Mouse (Mus musculus): ENCODE results near the gene Vars. TPM values are rescaled to one million over a fixed set of nuclear protein-coding genes. Genes with fewer than 3 reads are reported as not detected.

Gene Vars
- 62.8 TPM for polyA plus RNA-seq (2014; fragmentation: Illumina TruSeq; extraction: RNeasy Lipid Tissue Mini Kit (QIAGEN cat#74804); ENCODE audit: low read depth, low replicate concordance)

DNA sequence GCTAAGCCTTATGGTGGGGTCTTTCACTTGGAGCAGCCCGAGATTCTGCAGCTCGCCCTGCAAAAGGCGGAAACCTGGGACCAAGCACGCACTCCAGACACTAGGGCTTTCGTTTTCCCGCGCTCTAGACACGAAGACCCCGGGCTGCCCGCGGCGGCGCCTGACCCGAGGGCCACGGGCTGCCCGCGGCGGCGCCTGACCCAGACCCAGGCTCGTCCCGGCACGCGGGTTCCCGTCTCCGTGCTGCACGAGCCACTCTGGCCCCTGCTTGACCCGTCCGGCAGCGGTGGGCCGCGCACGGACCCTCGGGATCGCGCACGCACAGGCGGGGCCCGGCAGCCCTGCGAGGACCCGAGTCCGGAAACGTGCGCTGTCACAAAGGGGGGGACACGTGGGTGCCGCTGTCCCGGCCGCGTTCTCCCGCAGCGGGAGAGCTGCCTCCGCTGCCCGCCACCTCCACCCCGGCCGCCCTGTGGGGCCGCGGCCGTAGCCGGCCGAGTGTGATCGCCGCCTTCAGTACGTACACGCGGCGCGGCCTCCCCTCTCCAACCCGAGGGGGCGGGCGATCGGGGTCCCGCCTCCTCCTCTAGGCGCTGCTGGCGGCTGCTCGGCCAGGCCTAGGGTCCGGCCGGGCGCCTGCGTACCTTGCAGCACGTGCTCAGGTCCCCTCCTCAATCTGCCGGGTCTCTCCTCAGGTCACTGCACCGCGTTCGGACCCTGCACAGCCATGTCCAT is at the start of gene Vars:
Vars (plus strand) TSS at position 271 of the 735 bp plus-strand sequence.

DNA sequence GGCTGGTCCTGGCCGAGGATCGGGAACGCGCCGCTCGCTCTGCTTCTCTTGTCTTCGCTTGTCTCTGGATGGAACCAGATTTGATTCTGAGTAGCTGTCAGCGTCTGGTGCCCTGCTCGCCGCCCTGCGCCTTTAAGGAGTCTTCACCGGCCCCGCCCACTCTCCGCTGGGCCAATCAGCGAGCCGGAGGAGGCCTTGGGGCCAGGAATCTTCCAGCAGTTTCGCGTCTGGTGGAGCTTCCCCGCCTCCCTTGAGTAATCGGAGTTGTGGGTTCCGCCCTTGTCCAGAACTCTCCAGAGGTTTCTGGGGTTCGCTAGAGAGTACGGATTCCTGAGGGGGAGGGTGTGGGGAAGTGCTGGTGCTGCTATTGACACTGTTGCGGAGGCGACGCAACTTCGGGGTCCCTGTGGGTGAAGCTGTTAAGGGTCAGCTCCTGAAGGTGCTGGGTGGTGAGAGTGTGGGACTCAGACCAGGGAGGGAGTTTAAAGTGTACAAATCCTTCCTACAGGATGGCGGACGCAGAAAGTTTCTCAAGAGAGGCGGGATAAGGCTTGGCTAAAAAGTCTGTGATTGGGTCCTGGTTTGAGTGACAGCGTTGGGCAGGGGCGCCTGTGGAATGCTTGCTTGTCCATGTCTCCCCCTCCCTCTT is 41.5 kb upstream of the Vars start, which contains the start of gene Hspa1b:
Hspa1b (minus strand) TSS at position 109 of the 649 bp plus-strand sequence.

DNA sequence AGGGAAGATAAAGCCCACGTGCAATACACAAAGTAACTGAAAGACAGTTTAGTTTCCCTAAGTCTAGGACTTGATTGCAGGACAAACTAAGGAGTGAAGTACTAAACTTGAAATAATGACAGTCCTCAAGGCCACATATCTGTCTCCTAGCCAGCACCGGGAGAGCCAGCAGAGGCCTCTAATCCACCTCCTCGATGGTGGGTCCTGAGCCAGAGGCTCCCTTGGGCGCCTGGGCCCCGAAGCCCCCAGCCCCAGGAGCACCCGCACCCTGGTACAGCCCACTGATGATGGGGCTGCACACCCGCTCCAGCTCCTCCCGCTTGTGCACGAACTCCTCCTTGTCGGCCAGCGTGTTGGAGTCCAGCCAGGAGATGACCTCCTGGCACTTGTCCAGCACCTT is 31.0 kb upstream of the Vars start, which contains the start of gene Gm20481:
Gm20481 (plus strand) TSS at position 91 of the 400 bp plus-strand sequence.

DNA sequence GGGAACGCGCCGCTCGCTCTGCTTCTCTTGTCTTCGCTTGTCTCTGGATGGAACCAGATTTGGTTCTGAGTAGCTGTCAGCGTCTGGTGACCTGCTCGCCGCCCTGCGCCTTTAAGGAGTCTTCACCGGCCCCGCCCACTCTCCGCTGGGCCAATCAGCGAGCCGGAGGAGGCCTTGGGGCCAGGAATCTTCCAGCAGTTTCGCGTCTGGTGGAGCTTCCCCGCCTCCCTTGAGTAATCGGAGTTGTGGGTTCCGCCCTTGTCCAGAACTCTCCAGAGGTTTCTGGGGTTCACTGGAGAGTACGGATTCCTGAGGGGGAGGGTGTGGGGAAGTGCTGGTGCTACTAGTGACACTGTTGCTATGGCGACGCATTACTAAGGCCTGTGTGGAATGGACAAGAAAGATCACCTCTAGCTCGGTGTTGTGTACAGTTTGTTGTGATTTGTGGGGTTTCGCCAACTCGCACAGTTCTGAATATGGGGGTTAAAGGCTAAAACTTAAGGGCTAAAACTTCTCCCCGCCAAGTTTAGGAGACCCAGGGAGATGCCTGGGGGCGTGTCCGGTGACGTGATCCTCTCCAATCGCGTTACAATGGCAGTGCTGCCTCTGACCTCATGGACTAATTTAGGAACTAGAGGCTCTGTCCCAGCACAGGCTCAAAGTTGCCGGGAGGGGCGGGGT is 28.6 kb upstream of the Vars start, which contains the start of the genes Hspa1a and Hspa1l:
Hspa1a (minus strand) TSS at position 88 of the 681 bp plus-strand sequence.
Hspa1l (plus strand) TSS at position 635 of the 681 bp plus-strand sequence.

DNA sequence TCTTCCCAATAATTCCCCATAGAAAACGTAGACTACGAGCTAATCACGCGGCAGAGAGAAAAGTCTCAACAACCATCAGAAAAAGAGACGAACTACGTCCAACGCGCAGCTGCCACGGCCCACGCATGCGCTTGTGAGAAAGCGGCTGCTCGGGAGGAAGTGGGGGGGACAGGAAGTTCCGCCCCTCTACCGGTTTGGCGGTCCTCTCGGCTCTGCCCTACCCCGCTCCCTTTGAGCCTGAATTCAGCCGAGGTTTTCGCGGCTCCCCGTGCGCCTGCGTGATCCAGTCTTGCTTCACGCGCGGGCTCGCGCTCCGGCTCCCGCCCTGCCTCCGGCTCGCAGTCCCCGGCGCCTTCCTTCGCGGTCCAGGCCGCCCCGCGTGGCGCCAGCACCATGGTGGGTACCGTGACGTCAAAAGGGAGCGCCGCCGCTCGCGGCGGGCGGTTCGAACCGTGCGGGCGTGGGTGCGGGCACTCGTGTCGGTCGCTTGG is 19.1 kb upstream of the Vars start, which contains the start of gene Lsm2:
Lsm2 (plus strand) TSS at position 173 of the 491 bp plus-strand sequence.

DNA sequence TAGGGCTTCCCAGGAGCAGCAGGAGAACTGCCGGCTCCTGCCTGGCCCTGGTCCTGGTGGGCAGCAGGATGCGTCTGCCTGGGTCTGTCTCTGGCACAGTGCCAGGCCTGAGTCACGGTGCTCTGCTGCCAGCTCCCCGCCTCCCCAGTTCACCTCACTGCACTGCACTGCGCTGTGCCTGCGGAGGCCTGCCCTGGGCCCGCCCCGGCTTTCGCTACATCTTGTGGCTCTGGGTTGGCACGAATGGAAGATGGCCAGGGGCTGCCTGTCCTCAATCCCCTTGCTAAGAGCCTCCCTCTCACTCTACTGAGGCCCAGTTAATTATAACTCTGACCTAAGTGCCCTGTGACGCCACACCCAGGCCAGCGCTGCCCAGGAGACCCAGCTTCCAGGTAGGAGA is 15.6 kb downstream of the Vars start, which contains the start of gene Vwa7:
Vwa7 (plus strand) TSS at position 204 of the 400 bp plus-strand sequence.

DNA sequence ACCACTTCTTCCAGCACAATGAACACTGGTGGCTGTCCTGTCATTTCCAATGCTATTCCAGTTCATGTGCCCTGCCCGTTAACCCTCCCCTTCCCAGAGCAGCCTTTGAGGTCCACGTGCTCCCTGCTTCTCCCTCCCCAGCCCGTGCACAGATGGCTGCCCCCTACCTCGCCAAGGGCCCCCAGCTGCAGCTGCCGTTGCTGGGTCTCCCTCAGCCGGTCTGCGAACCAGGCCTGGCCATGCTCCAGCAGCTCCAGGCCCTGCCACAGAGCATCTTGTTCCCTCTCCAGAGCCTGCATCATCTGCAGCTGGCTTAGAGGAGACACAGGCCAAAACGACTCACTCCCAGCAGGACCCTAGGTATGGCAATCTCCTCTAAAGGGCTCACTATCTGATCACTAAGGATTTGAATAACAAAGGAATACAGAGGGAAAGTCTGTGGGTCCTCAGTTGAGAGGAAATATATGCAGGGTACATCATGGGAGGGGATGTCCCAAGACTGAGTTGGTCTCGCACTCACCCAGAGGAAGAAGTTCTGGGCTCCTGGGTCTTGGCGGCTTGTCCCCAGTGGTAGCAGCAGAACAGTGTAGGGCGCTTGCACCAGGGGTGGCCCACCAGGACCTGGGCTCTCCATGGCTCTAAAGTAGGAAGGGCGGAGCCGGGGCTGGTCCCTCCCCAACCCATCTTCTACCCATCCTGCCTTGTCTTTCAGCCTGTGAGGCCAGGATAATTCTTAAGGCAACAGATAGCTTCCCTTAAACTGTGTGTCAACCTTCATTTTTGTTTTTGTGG is 26.7 kb downstream of the Vars start, which contains the start of gene Sapcd1:
Sapcd1 (minus strand) TSS at position 740 of the 792 bp plus-strand sequence.

DNA sequence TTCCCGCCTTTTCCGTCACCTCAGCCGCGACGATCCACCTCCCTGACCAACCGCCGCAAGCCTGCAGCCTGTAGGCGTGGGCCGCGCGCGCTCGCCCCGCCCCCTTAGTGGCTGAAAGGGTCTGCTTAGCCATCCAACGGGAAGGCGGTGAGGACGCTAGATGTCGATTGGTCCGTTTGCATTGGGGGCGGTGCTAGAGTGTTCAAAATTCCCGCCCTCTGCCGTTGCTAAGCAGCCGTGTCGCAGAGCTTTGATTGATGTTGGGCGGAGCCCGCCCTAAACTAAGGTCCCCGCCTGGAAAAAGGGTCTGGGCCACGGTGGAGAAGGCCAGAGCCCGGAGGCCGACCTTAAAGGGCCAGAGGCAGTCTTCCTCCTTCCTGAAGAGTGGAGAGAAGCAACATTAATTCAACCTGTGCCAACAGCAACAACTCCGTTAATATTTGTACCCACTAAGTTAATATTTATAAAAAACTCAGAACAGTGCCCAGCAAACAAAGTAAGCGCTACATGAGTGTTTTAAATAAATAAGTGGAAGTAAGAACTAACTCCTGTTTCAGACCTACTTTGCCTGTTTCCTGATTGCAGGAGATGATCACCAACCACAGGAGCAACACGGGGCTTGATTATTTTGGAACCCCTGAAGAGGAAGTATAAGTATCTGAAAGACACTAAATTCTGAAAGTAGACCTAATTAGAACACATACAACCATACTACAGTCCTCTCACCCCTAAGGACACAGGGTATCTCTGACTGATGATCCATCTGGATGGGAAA is 46.1 kb downstream of the Vars start, which contains the start of gene Msh5:
Msh5 (minus strand) TSS at position 65 of the 775 bp plus-strand sequence.

DNA sequence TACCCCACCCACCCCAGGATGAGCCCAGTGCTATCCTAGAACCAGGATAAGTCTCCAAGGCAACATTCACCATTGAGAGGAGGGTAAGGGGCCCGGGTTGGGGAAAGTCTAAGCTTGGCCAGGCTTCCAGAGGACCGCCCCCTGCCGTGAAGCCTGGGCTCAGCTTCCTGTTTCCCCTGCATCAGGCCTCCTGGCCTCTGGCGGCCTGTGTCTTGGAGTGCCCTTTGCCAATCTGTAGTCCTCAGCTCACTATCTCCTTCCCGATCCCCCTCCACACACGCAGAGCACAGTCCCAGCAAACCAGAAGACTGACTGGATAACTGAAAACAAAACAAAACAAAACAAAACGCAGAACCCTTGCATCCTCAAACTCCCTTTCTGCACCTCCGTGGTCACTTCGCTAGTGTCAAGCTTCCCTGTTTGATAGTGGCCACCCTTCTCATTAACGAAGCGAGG is 48.8 kb downstream of the Vars start, which contains the start of gene Clic1:
Clic1 (plus strand) TSS at position 406 of the 456 bp plus-strand sequence.

DNA sequence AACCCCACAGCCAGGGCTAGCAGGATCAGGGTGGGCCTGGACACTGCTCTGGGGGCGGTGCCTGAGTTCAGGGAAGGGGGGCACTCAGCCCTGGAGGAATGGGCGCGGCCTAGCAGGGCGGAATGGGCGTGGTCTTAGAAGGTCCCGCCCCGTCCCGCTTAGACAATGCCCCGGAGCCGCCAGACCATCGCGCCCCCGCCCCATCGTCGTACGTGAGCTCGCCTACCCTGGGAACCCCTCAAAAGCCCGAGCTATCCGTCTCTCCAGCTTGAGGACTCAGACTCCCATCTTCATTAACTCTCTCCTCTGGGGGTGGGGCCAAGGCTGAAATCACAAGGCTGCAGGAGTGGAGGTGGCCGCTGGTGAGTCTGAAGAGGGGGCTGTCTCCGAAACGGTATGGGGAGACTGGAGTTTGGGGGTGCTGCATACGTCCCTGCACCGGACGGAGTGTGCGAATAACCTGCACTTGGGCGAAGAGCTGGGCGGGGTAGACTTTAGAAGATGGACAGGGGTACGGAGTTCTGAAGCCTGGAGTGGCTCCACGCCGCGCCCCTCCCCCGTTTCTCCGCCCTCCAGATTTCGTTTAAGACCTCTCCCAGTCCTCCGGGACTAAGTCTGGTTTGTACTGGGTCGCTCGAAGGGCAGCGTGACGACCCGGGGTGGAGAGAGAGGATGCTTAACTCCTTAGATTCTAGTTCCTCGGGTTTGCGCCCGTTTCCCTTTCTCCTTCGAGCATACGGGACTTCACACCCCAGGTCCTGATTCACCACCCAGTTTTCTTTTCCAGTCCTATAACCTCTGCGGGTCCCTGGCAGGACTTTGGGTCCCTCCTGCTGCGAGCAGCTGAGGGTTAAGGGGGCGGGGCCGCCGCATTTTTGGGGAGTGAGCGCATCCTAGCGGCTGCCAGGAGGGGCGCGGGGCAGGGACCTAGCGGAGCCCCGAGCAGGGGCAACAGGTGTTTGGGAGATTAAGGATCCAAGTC is 58.4 kb downstream of the Vars start, which contains the start of gene Ddah2:
Ddah2 (plus strand) TSS at position 125 of the 982 bp plus-strand sequence.

DNA sequence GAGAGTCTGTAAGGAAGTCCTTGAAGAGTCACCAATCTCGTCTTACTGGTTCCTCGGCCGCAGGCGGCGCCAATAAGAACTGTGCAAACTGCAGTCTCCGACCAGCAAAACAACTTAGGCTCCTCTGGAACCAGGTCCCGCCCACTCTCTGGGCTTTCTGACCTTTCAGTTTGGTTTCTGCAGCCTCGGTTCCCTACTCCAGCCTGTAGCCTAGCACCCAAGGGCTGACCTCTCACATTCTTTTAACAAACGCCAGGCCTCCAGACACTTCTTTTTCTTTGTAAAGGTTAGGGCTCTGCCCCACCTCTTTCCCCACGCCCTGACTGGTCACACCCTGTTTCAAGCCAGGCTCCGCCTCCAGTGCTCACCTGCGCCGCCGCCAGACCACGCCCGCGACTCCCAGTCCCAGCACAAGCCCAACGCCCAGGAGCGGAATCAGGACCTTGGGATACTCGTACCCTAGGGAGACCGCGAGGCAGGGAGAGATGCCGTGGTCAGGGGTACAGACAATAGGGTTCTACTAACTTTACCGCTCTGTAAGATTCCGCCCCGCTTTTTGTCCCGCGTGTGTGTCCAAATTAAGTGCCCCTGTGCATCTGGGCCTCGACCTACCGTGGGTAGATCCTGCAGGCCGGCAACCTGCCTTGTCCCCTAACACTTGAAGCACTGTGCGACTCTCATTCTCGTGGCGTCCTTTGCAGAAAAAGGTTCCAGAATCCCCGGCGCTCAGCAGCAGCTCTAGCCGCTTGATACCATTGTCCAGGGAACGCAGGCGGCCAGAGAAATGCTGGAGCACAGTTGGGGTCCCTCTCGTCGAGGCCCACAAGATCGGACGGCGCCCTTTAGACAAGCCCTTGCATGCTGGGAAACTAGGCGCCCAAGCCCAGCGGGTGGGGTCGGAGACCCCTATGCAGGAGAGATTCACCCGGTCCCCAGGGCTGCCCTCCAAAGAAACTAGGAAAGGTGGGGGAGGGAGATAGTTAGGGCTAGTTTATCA is 64.5 kb downstream of the Vars start, which contains the start of gene Ly6g6c:
Ly6g6c (plus strand) TSS at position 438 of the 997 bp plus-strand sequence.

Other genes with a start within 250 kb of the Vars start
- gene Cyp21a1, start 196.4 kb upstream of the Vars start, polyA plus RNA-seq (2014; fragmentation: Illumina TruSeq; extraction: RNeasy Lipid Tissue Mini Kit (QIAGEN cat#74804); ENCODE audit: low read depth, low replicate concordance), result 1.4 TPM
- 45.3 TPM for gene Stk19, start 164.0 kb upstream of the Vars start, polyA plus RNA-seq (2014; fragmentation: Illumina TruSeq; extraction: RNeasy Lipid Tissue Mini Kit (QIAGEN cat#74804); ENCODE audit: low read depth, low replicate concordance)
- gene Dxo, start 164.0 kb upstream of the Vars start, polyA plus RNA-seq (2014; fragmentation: Illumina TruSeq; extraction: RNeasy Lipid Tissue Mini Kit (QIAGEN cat#74804); ENCODE audit: low read depth, low replicate concordance), result 59.7 TPM
- 45.7 TPM for gene Skiv2l, start 150.8 kb upstream of the Vars start, polyA plus RNA-seq (2014; fragmentation: Illumina TruSeq; extraction: RNeasy Lipid Tissue Mini Kit (QIAGEN cat#74804); ENCODE audit: low read depth, low replicate concordance)
- 75.8 TPM for gene Nelfe, start 150.6 kb upstream of the Vars start, polyA plus RNA-seq (2014; fragmentation: Illumina TruSeq; extraction: RNeasy Lipid Tissue Mini Kit (QIAGEN cat#74804); ENCODE audit: low read depth, low replicate concordance)
- 114 TPM for gene Cfb, start 138.5 kb upstream of the Vars start, polyA plus RNA-seq (2014; fragmentation: Illumina TruSeq; extraction: RNeasy Lipid Tissue Mini Kit (QIAGEN cat#74804); ENCODE audit: low read depth, low replicate concordance)
- gene Zbtb12, start 121.5 kb upstream of the Vars start, polyA plus RNA-seq (2014; fragmentation: Illumina TruSeq; extraction: RNeasy Lipid Tissue Mini Kit (QIAGEN cat#74804); ENCODE audit: low read depth, low replicate concordance), result 14.4 TPM
- not detected for gene Gm20547, start 118.9 kb upstream of the Vars start, polyA plus RNA-seq (2014; fragmentation: Illumina TruSeq; extraction: RNeasy Lipid Tissue Mini Kit (QIAGEN cat#74804); ENCODE audit: low read depth, low replicate concordance)
- 104 TPM for gene C2, start 102.7 kb upstream of the Vars start, polyA plus RNA-seq (2014; fragmentation: Illumina TruSeq; extraction: RNeasy Lipid Tissue Mini Kit (QIAGEN cat#74804); ENCODE audit: low read depth, low replicate concordance)
- gene Ehmt2, start 102.5 kb upstream of the Vars start, polyA plus RNA-seq (2014; fragmentation: Illumina TruSeq; extraction: RNeasy Lipid Tissue Mini Kit (QIAGEN cat#74804); ENCODE audit: low read depth, low replicate concordance), result 113 TPM
- gene Slc44a4, start 86.5 kb upstream of the Vars start, polyA plus RNA-seq (2014; fragmentation: Illumina TruSeq; extraction: RNeasy Lipid Tissue Mini Kit (QIAGEN cat#74804); ENCODE audit: low read depth, low replicate concordance), result 39.3 TPM
- gene Neu1, start 69.7 kb upstream of the Vars start, polyA plus RNA-seq (2014; fragmentation: Illumina TruSeq; extraction: RNeasy Lipid Tissue Mini Kit (QIAGEN cat#74804); ENCODE audit: low read depth, low replicate concordance), result 81.9 TPM
- 47.9 TPM for gene Hspa1b, start 41.7 kb upstream of the Vars start, polyA plus RNA-seq (2014; fragmentation: Illumina TruSeq; extraction: RNeasy Lipid Tissue Mini Kit (QIAGEN cat#74804); ENCODE audit: low read depth, low replicate concordance)
- gene Gm20481, start 31.1 kb upstream of the Vars start, polyA plus RNA-seq (2014; fragmentation: Illumina TruSeq; extraction: RNeasy Lipid Tissue Mini Kit (QIAGEN cat#74804); ENCODE audit: low read depth, low replicate concordance), result not detected
- 24.3 TPM for gene Hspa1a, start 28.8 kb upstream of the Vars start, polyA plus RNA-seq (2014; fragmentation: Illumina TruSeq; extraction: RNeasy Lipid Tissue Mini Kit (QIAGEN cat#74804); ENCODE audit: low read depth, low replicate concordance)
- gene Hspa1l, start 28.3 kb upstream of the Vars start, polyA plus RNA-seq (2014; fragmentation: Illumina TruSeq; extraction: RNeasy Lipid Tissue Mini Kit (QIAGEN cat#74804); ENCODE audit: low read depth, low replicate concordance), result 12.0 TPM
- 23.4 TPM for gene Lsm2, start 19.1 kb upstream of the Vars start, polyA plus RNA-seq (2014; fragmentation: Illumina TruSeq; extraction: RNeasy Lipid Tissue Mini Kit (QIAGEN cat#74804); ENCODE audit: low read depth, low replicate concordance)
- 0.96 TPM for gene Vwa7, start 15.6 kb downstream of the Vars start, polyA plus RNA-seq (2014; fragmentation: Illumina TruSeq; extraction: RNeasy Lipid Tissue Mini Kit (QIAGEN cat#74804); ENCODE audit: low read depth, low replicate concordance)
- 2.9 TPM for gene Sapcd1, start 27.0 kb downstream of the Vars start, polyA plus RNA-seq (2014; fragmentation: Illumina TruSeq; extraction: RNeasy Lipid Tissue Mini Kit (QIAGEN cat#74804); ENCODE audit: low read depth, low replicate concordance)
- gene Msh5, start 45.8 kb downstream of the Vars start, polyA plus RNA-seq (2014; fragmentation: Illumina TruSeq; extraction: RNeasy Lipid Tissue Mini Kit (QIAGEN cat#74804); ENCODE audit: low read depth, low replicate concordance), result 4.2 TPM
- 127 TPM for gene Clic1, start 49.0 kb downstream of the Vars start, polyA plus RNA-seq (2014; fragmentation: Illumina TruSeq; extraction: RNeasy Lipid Tissue Mini Kit (QIAGEN cat#74804); ENCODE audit: low read depth, low replicate concordance)
- 43.7 TPM for gene Ddah2, start 58.0 kb downstream of the Vars start, polyA plus RNA-seq (2014; fragmentation: Illumina TruSeq; extraction: RNeasy Lipid Tissue Mini Kit (QIAGEN cat#74804); ENCODE audit: low read depth, low replicate concordance)
- 2.2 TPM for gene Ly6g6c, start 64.4 kb downstream of the Vars start, polyA plus RNA-seq (2014; fragmentation: Illumina TruSeq; extraction: RNeasy Lipid Tissue Mini Kit (QIAGEN cat#74804); ENCODE audit: low read depth, low replicate concordance)
- gene Mpig6b, start 65.2 kb downstream of the Vars start, polyA plus RNA-seq (2014; fragmentation: Illumina TruSeq; extraction: RNeasy Lipid Tissue Mini Kit (QIAGEN cat#74804); ENCODE audit: low read depth, low replicate concordance), result 2.4 TPM
- gene Ly6g6e, start 75.9 kb downstream of the Vars start, polyA plus RNA-seq (2014; fragmentation: Illumina TruSeq; extraction: RNeasy Lipid Tissue Mini Kit (QIAGEN cat#74804); ENCODE audit: low read depth, low replicate concordance), result 8.2 TPM
- 14.6 TPM for gene Ly6g6d, start 77.1 kb downstream of the Vars start, polyA plus RNA-seq (2014; fragmentation: Illumina TruSeq; extraction: RNeasy Lipid Tissue Mini Kit (QIAGEN cat#74804); ENCODE audit: low read depth, low replicate concordance)
- not detected for gene Ly6g6f, start 84.6 kb downstream of the Vars start, polyA plus RNA-seq (2014; fragmentation: Illumina TruSeq; extraction: RNeasy Lipid Tissue Mini Kit (QIAGEN cat#74804); ENCODE audit: low read depth, low replicate concordance)
- 106 TPM for gene Abhd16a, start 88.3 kb downstream of the Vars start, polyA plus RNA-seq (2014; fragmentation: Illumina TruSeq; extraction: RNeasy Lipid Tissue Mini Kit (QIAGEN cat#74804); ENCODE audit: low read depth, low replicate concordance)
- 1,353 TPM for gene Ly6g5c, start 107.3 kb downstream of the Vars start, polyA plus RNA-seq (2014; fragmentation: Illumina TruSeq; extraction: RNeasy Lipid Tissue Mini Kit (QIAGEN cat#74804); ENCODE audit: low read depth, low replicate concordance)
- 1,252 TPM for gene Ly6g5b, start 114.4 kb downstream of the Vars start, polyA plus RNA-seq (2014; fragmentation: Illumina TruSeq; extraction: RNeasy Lipid Tissue Mini Kit (QIAGEN cat#74804); ENCODE audit: low read depth, low replicate concordance)
- 14.5 TPM for gene Gpank1, start 120.5 kb downstream of the Vars start, polyA plus RNA-seq (2014; fragmentation: Illumina TruSeq; extraction: RNeasy Lipid Tissue Mini Kit (QIAGEN cat#74804); ENCODE audit: low read depth, low replicate concordance)
- gene Csnk2b, start 121.1 kb downstream of the Vars start, polyA plus RNA-seq (2014; fragmentation: Illumina TruSeq; extraction: RNeasy Lipid Tissue Mini Kit (QIAGEN cat#74804); ENCODE audit: low read depth, low replicate concordance), result 234 TPM
- 15.2 TPM for gene D17H6S53E, start 125.4 kb downstream of the Vars start, polyA plus RNA-seq (2014; fragmentation: Illumina TruSeq; extraction: RNeasy Lipid Tissue Mini Kit (QIAGEN cat#74804); ENCODE audit: low read depth, low replicate concordance)
- gene Apom, start 131.1 kb downstream of the Vars start, polyA plus RNA-seq (2014; fragmentation: Illumina TruSeq; extraction: RNeasy Lipid Tissue Mini Kit (QIAGEN cat#74804); ENCODE audit: low read depth, low replicate concordance), result not detected
- 130 TPM for gene Bag6, start 134.2 kb downstream of the Vars start, polyA plus RNA-seq (2014; fragmentation: Illumina TruSeq; extraction: RNeasy Lipid Tissue Mini Kit (QIAGEN cat#74804); ENCODE audit: low read depth, low replicate concordance)
- gene Prrc2a, start 163.9 kb downstream of the Vars start, polyA plus RNA-seq (2014; fragmentation: Illumina TruSeq; extraction: RNeasy Lipid Tissue Mini Kit (QIAGEN cat#74804); ENCODE audit: low read depth, low replicate concordance), result 229 TPM
- gene Aif1, start 175.1 kb downstream of the Vars start, polyA plus RNA-seq (2014; fragmentation: Illumina TruSeq; extraction: RNeasy Lipid Tissue Mini Kit (QIAGEN cat#74804); ENCODE audit: low read depth, low replicate concordance), result 21.1 TPM
- 11.5 TPM for gene Lst1, start 187.5 kb downstream of the Vars start, polyA plus RNA-seq (2014; fragmentation: Illumina TruSeq; extraction: RNeasy Lipid Tissue Mini Kit (QIAGEN cat#74804); ENCODE audit: low read depth, low replicate concordance)
- 1.9 TPM for gene Ltb, start 193.5 kb downstream of the Vars start, polyA plus RNA-seq (2014; fragmentation: Illumina TruSeq; extraction: RNeasy Lipid Tissue Mini Kit (QIAGEN cat#74804); ENCODE audit: low read depth, low replicate concordance)
- gene Tnf, start 201.0 kb downstream of the Vars start, polyA plus RNA-seq (2014; fragmentation: Illumina TruSeq; extraction: RNeasy Lipid Tissue Mini Kit (QIAGEN cat#74804); ENCODE audit: low read depth, low replicate concordance), result 0.61 TPM
- not detected for gene Lta, start 204.4 kb downstream of the Vars start, polyA plus RNA-seq (2014; fragmentation: Illumina TruSeq; extraction: RNeasy Lipid Tissue Mini Kit (QIAGEN cat#74804); ENCODE audit: low read depth, low replicate concordance)
- 1.2 TPM for gene Gm16181, start 219.8 kb downstream of the Vars start, polyA plus RNA-seq (2014; fragmentation: Illumina TruSeq; extraction: RNeasy Lipid Tissue Mini Kit (QIAGEN cat#74804); ENCODE audit: low read depth, low replicate concordance)
- gene Atp6v1g2, start 232.7 kb downstream of the Vars start, polyA plus RNA-seq (2014; fragmentation: Illumina TruSeq; extraction: RNeasy Lipid Tissue Mini Kit (QIAGEN cat#74804); ENCODE audit: low read depth, low replicate concordance), result 22.6 TPM
- 16.9 TPM for gene Nfkbil1, start 234.8 kb downstream of the Vars start, polyA plus RNA-seq (2014; fragmentation: Illumina TruSeq; extraction: RNeasy Lipid Tissue Mini Kit (QIAGEN cat#74804); ENCODE audit: low read depth, low replicate concordance)
- gene Ddx39b, start 240.8 kb downstream of the Vars start, polyA plus RNA-seq (2014; fragmentation: Illumina TruSeq; extraction: RNeasy Lipid Tissue Mini Kit (QIAGEN cat#74804); ENCODE audit: low read depth, low replicate concordance), result 177 TPM

All from adipose tissue, adult 10 weeks (tissue).